Mouse (Mus musculus): ENCODE measurements at regions not wholly inside any gene's neighbourhood (a gene's known extent, or its start where the extent isn't known, plus 50 kb on each side); places are given as distances from the start of the nearest gene placed in this dataset.

- TF ChIP-seq POLR2A (IDR thresholded peaks at IDR 0.05; ENCODE audit: borderline replicate concordance, insufficient read depth, low read length) (no peak), CTCF (IDR thresholded peaks at IDR 0.05; ENCODE audit: borderline replicate concordance, insufficient read depth, low read depth, low read length) (no peak)
Observed at GRCm38 (mm10) chr2:137758389-137758788, 498.0 kb upstream of the Btbd3 start.

Measured in cerebellum, adult 2 months (tissue).